Mouse (Mus musculus) small intestine, adult 2 months (tissue): ENCODE measurements around the gene Dst. TPM values are rescaled to one million over a fixed set of nuclear protein-coding genes. Genes with fewer than 3 reads are reported as not detected.

ENCODE experiments used
- H3K27ac ChIP-seq: fragments of 200-500 bp; 2 replicates; pipeline ENCODE4 v1.5.1; 2012; ENCODE audit warnings: low read depth, low read length, control low read depth, inconsistent platforms; ENCODE audit not compliant: insufficient read depth
- H3K27me3 ChIP-seq: fragments of 200-500 bp; 2 replicates; pipeline ENCODE4 v1.6.1; 2012; ENCODE audit warnings: mild to moderate bottlenecking, moderate library complexity, low read length, inconsistent platforms; ENCODE audit not compliant: control insufficient read depth, insufficient read depth
- H3K36me3 ChIP-seq: fragments of 200-500 bp; 2 replicates; pipeline ENCODE4 v1.6.1; 2012; ENCODE audit warnings: mild to moderate bottlenecking, low read length, control low read depth, inconsistent platforms; ENCODE audit not compliant: control insufficient read depth, insufficient read depth
- H3K4me1 ChIP-seq: fragments of 200-500 bp; 2 replicates; pipeline ENCODE4 v1.6.1; 2012; ENCODE audit warnings: low read length, inconsistent platforms, mixed read lengths; ENCODE audit not compliant: control insufficient read depth, insufficient read depth, insufficient read length
- H3K4me3 ChIP-seq: fragments of 200-500 bp; 2 replicates; pipeline ENCODE4 v1.5.1; 2012; ENCODE audit warnings: low read depth, mild to moderate bottlenecking, control low read depth, inconsistent platforms, low read length, moderate library complexity
- CTCF ChIP-seq: fragments of 200-500 bp; IDR thresholded peaks from 2 replicates; pipeline ENCODE4 v1.5.1; 2012; ENCODE audit warnings: low read depth, mild to moderate bottlenecking, control low read depth, inconsistent platforms, low read length, moderate library complexity, mixed read lengths; ENCODE audit not compliant: insufficient replicate concordance, insufficient read length; ENCODE audit errors: extremely low read depth
- POLR2A ChIP-seq: fragments of 200-500 bp; IDR thresholded peaks from 2 replicates; pipeline ENCODE4 v1.6.1; 2012; ENCODE audit warnings: low read depth, mild to moderate bottlenecking, control low read depth, inconsistent platforms, low read length, moderate library complexity
- WGBS: fragments of 180-500 bp; shearing (Covaris S2); methylation state at CpG from one replicate; pipeline ENCODE4 v1.1.7; 2018; 5-methylcytosine and 5-hydroxymethylcytosine counted together
- polyA plus RNA-seq: library from polyadenylated mRNA; depleted of rRNA; stranded (reverse); fragments of >200 nt; gene quantifications from 2 replicates; pipeline ENCODE4 v1.2.3, GENCODE M21; 2012

Dst gene
- polyA plus RNA-seq, 1 experiment = 31.9 TPM

- Histone ChIP-seq H3K36me3 (no peaks in the 10 kb centered on the region), H3K4me3 (no peak overlapping the region), H3K27me3 (no peaks in the 10 kb centered on the region), H3K4me1 (no peaks in the 10 kb centered on the region), H3K27ac (no peak overlapping the region)
- 59% methylated on average over 3 of the region's 3 CpGs for WGBS
- TF ChIP-seq POLR2A (no peak), CTCF (no peak)
Measured at GRCm38 (mm10) chr1:34044675-34045074, 136.7 kb downstream of the Dst start.

- no peaks in the 10 kb centered on the region for H3K4me1 ChIP-seq
- WGBS = 73% methylated on average over 3 of the region's 3 CpGs
Measured at GRCm38 (mm10) chr1:34047285-34047684, 139.3 kb downstream of the Dst start.

GRCm38 (mm10) chr1:34051251-34051650, 143.2 kb downstream of the Dst start:
- no peak overlapping the region for H3K27ac ChIP-seq
- H3K4me1 ChIP-seq = no peaks in the 10 kb centered on the region
- no peaks in the 10 kb centered on the region for H3K27me3 ChIP-seq
- no peak for TF ChIP-seq CTCF
- TF ChIP-seq POLR2A = no peak
- no peaks in the 10 kb centered on the region for H3K36me3 ChIP-seq
- 82% methylated on average over 3 of the region's 3 CpGs for WGBS
- H3K4me3 ChIP-seq = no peak overlapping the region

More at GRCm38 (mm10) chr1:34047285-34047684, 139.3 kb downstream of the Dst start:
- no peak overlapping the region for H3K4me3 ChIP-seq
- H3K27me3 ChIP-seq = no peaks in the 10 kb centered on the region
- TF ChIP-seq CTCF = no peak
- TF ChIP-seq POLR2A = no peak
- H3K36me3 ChIP-seq = no peaks in the 10 kb centered on the region
- no peak overlapping the region for H3K27ac ChIP-seq

- H3K27ac ChIP-seq = no peak overlapping the region
- no peaks in the 10 kb centered on the region for H3K36me3 ChIP-seq
- TF ChIP-seq POLR2A (no peak), CTCF (no peak)
- no peak overlapping the region for H3K4me3 ChIP-seq
- H3K4me1 ChIP-seq = no peaks in the 10 kb centered on the region
- no peaks in the 10 kb centered on the region for H3K27me3 ChIP-seq
- WGBS = 71% methylated on average over 5 of the region's 5 CpGs
Measured at GRCm38 (mm10) chr1:34052422-34052821, 144.4 kb downstream of the Dst start.

DNA sequence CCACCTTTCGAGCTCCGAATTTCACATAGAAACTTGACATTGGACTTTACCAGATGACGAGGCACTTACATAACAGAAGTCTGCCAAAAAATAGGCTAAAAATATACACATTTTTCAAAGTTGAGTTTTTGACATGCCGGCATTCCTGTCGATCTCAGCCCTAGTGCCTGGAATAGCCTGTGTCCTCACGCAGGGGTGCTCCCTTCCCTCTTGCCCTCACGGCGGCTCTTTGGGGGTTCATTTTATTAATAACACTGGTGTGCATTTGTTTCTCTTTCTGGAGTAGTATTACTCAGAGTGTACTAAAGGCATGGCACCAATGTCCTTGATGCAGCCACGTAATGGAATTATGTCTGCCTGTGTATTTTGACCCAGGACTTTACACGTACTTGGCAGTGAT, 146.9 kb downstream of the Dst start:
- Histone ChIP-seq H3K4me3 (no peak overlapping the region), H3K27me3 (no peaks in the 10 kb centered on the region), H3K36me3 (no peaks in the 10 kb centered on the region), H3K4me1 (no peaks in the 10 kb centered on the region), H3K27ac (no peak overlapping the region)
- TF ChIP-seq CTCF = no peak
- no peak for TF ChIP-seq POLR2A
- 86% methylated on average over 10 of the region's 10 CpGs for WGBS

- TF ChIP-seq POLR2A (no peak), CTCF (no peak)
- H3K27me3 ChIP-seq = no peaks in the 10 kb centered on the region
- no peaks in the 10 kb centered on the region for H3K36me3 ChIP-seq
- H3K4me1 ChIP-seq = no peaks in the 10 kb centered on the region
- WGBS = 89% methylated on average over 14 of the region's 14 CpGs
- no peak overlapping the region for H3K27ac ChIP-seq
- no peak overlapping the region for H3K4me3 ChIP-seq
Measured at GRCm38 (mm10) chr1:34056658-34057057, 148.6 kb downstream of the Dst start.

GRCm38 (mm10) chr1:34059231-34059630, 151.2 kb downstream of the Dst start:
- no peaks in the 10 kb centered on the region for H3K36me3 ChIP-seq
- H3K4me1 ChIP-seq = no peaks in the 10 kb centered on the region
- no peak for TF ChIP-seq CTCF
- TF ChIP-seq POLR2A = no peak
- no peak overlapping the region for H3K4me3 ChIP-seq
- no peak overlapping the region for H3K27ac ChIP-seq
- no peaks in the 10 kb centered on the region for H3K27me3 ChIP-seq
- 85% methylated on average over 12 of the region's 12 CpGs for WGBS

DNA sequence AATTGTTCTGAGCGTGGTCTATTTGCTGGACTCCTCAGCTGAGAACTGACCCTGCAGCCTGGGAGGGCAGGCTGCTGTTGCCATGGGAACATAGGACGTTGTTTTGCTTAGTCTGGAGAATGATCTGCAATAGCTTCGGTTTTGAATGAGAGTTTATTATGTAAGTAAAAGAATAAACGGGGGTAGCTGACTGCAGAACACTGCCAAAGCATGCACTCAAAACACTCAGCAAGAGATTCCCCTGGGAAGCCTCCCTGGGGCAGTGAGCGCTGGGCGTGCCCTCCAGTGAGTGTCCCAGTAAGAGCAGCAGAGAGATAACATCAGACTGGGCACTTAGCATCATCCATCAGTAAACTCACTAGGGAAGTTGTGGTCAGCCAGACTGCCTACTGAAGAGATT, 152.4 kb downstream of the Dst start:
- no peak overlapping the region for H3K4me3 ChIP-seq
- H3K27me3 ChIP-seq = no peaks in the 10 kb centered on the region
- no peak overlapping the region for H3K27ac ChIP-seq
- H3K36me3 ChIP-seq = no peaks in the 10 kb centered on the region
- no peaks in the 10 kb centered on the region for H3K4me1 ChIP-seq
- WGBS = 15% methylated on average over 6 of the region's 6 CpGs
- TF ChIP-seq CTCF = no peak
- TF ChIP-seq POLR2A = no peak
